Mouse (Mus musculus): ENCODE results near the gene Cd1d1.

Gene Cd1d1

GRCm38 (mm10) chr3:86962665-86963435 lies 36.4 kb downstream of the Cd1d1 start:
- DNase-seq (ENCODE audit: low read depth in 2 of 2, low spot score in 2 of 2), result no peak

DNA sequence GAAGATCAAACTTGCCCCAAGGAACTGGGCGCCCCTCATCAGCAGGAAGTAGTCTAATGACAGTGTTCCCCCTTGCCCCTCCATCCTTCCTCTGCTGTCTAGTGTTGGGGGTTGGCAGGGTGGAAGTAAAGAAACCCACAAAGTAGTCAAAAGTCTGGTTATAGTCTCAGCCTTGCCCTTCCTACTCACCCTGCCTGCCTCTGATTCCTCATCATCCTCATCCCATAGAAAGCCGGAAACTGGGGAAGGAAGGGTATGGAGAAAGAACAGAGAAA lies 37.9 kb downstream of the Cd1d1 start:
- no peak for DNase-seq (ENCODE audit: low read depth in 2 of 2, low spot score in 2 of 2)

DNA sequence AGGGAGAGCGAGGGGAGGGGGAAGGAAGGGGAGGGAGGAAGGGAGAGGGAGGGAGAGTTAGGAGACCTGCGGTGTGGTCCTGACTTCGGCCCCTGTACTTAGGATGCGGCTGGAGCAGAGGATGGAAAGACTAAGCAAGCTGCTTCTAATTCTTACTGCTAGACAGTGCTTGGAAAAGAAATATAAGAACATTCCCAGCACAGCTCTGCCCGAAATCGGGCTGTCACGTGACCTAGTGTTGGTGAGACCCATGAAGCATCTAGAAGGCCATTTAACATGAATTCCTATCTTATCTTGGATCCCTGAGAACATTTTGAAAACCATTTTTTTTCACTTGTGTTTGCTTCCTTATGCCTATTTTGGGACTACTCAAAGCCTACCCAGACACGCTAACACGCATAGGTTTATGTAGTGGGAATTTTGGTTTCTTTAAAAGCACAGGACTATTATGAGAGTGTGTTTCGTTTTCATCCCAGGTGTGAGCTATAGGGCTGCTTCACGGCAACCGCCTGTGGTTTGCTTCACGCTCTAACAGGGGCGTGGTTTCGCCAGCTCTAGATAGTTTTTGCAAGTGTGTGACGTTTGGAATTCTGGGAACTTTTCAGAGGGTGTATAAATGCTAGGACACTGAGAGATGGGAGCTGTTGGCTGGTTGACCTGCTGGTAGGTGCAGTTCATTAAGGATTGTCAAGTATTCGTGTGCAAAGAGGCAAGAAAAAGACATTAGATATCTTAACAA lies 38.4 kb downstream of the Cd1d1 start:
- peak in 1 of 2 experiments; percentile 15 for DNase-seq (ENCODE audit: low read depth in 2 of 2, low spot score in 2 of 2)

DNA sequence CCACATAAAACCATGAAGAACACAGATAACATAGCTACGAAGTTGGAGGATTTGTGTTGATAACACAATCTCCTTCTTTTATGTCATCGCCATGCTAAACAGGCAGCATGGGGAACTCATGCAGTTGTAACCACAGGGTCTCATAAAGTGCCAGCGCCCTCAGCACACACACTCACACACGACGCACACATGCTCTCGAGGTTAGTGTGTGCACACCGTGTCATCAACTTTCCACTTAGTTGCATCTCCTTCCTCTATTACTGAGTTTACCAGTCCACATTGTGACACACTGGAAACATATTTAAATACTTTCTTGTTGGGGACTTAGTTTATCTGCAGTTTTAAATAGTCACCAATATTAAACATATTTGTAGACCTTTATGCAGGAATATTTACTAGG lies 40.2 kb downstream of the Cd1d1 start:
- DNase-seq (ENCODE audit: low read depth in 2 of 2, low spot score in 2 of 2), result no peak

DNA sequence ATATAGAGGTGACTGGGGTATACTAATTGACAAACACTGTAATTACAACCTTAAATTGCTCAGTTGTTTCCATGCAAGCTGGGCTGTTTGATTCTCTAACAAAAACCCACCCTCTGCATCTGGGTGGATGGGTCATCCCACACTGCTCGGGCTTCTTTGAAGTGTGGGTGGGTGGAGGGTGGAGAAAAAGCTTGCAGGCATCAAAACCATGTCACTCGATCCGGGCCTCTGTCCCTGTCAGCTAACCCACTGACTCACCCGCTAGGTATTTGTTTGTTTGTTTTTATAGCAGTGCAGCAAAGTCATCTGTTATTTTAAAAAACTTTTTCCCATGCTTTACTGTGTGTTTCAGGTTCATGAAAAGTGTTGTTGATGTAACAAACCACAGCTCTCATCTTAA lies 43.9 kb downstream of the Cd1d1 start:
- no peak for DNase-seq (ENCODE audit: low read depth in 2 of 2, low spot score in 2 of 2)

DNA sequence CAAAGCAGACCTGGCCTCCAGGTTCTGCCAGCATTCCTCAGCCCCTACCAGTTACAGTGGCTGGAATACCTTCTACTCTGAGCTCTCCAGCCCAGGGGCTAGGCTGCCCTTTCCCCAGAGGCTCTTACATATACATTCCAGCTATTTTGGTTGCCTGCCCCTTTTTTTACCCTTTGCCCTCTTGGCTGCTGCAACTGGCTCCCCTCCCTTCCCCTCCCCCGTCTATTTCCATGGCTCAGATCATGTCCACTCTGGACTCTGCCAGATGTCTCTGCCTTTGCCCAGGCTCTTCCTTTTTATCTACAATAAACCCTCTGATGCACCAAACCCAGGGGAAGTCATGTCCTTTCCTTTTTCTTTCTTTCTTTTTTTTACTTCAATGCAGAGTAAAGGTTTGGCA lies 44.7 kb downstream of the Cd1d1 start:
- no peak for DNase-seq (ENCODE audit: low read depth in 2 of 2, low spot score in 2 of 2)

- DNase-seq (ENCODE audit: low read depth in 2 of 2, low spot score in 2 of 2), result no peak
These were observed 45.4 kb downstream of the Cd1d1 start for GRCm38 (mm10) chr3:86953819-86954218.

DNA sequence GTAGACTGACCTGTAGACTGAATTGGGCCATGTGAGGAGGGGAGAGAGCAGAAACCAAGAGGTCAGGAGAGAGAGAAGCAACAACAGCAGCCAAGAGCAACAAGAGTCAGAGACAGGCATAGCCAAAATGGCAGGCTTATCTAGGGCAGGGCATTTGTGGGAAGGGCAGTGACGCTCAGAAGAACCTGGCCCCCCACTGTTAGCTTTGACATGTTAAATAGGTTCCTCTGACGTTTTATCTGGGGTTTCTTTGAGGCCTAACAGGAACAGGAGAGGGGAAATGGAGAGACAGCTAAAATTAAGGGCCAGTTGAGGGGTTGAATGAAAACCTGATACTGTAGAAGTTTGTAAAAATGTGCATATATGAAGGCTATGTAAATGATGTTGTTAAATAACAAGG lies 48.6 kb downstream of the Cd1d1 start:
- no peak for DNase-seq (ENCODE audit: low read depth in 2 of 2, low spot score in 2 of 2)

Data from CD8-positive naive resting alpha-beta T cell, adult 2 months (primary cell).